Comparison of ENCODE assay signal across 7 mouse cellular contexts in genomic region chr3:134238621-134239310, GRCm38 (mm10). TPM values are rescaled to one million over a fixed set of nuclear protein-coding genes. Genes with fewer than 3 reads are reported as not detected.
DNase-seq lines count a peak whose midpoint lies in the region; ATAC-seq and TF ChIP-seq lines count a peak whose summit lies in the region.

No protein-coding gene starts in this region.

- peaks cover 19% of the 10 kb centered on the region for H3K27me3 ChIP-seq in ES-Bruce4 (ENCODE audit: control insufficient read depth, insufficient read depth, low read length, poor library complexity, severe bottlenecking)
- no peaks in the 10 kb centered on the region for H3K27me3 ChIP-seq in forebrain, embryonic 10.5 days (ENCODE audit: poor library complexity, severe bottlenecking)
- H3K27me3 ChIP-seq in hindbrain, embryonic 13.5 days = no peaks in the 10 kb centered on the region
- peaks cover 51% of the 10 kb centered on the region for H3K27me3 ChIP-seq in liver, postnatal 0 days (ENCODE audit: insufficient read depth, low read length)
- H3K27me3 ChIP-seq in small intestine, adult 2 months (ENCODE audit: control insufficient read depth, insufficient read depth, low read length) = peaks cover 16% of the 10 kb centered on the region

- H3K9ac ChIP-seq in ES-Bruce4 (ENCODE audit: low read depth, poor library complexity, severe bottlenecking) = peak overlapping the region; percentile 78; the same call in 1 of the 2 replicates
- H3K9ac ChIP-seq in hindbrain, embryonic 13.5 days = peak overlapping the region; percentile 90
- no peak overlapping the region for H3K9ac ChIP-seq in liver, postnatal 0 days (replicated peaks)

- TF ChIP-seq CTCF in ES-Bruce4 (IDR thresholded peaks at IDR 0.05; ENCODE audit: low read depth, low read length) = no peak
- TF ChIP-seq CTCF in liver, postnatal 0 days (IDR thresholded peaks at IDR 0.05; ENCODE audit: low read depth) = no peak
- no peak for TF ChIP-seq CTCF in small intestine, adult 2 months (IDR thresholded peaks at IDR 0.05; ENCODE audit: extremely low read depth, insufficient read length, insufficient replicate concordance, low read depth, low read length)

- TF ChIP-seq POLR2A in ES-Bruce4 (IDR thresholded peaks at IDR 0.05; ENCODE audit: insufficient read depth, low read length) = no peak
- TF ChIP-seq POLR2A in small intestine, adult 2 months (IDR thresholded peaks at IDR 0.05; ENCODE audit: low read depth, low read length) = no peak

- H3K4me1 ChIP-seq in ES-Bruce4 (ENCODE audit: control insufficient read depth, insufficient read depth, low read length) = no peaks in the 10 kb centered on the region
- H3K4me1 ChIP-seq in forebrain, embryonic 10.5 days = peaks cover 74% of the 10 kb centered on the region
- H3K4me1 ChIP-seq in hindbrain, embryonic 13.5 days (replicated peaks) = peaks cover 34% of the 10 kb centered on the region
- H3K4me1 ChIP-seq in liver, postnatal 0 days (ENCODE audit: insufficient read depth) = peaks cover 12% of the 10 kb centered on the region
- H3K4me1 ChIP-seq in small intestine, adult 2 months (ENCODE audit: control insufficient read depth, insufficient read depth, insufficient read length, low read length) = peaks cover 2% of the 10 kb centered on the region; the same call in 1 of the 2 replicates

- no peaks in the 10 kb centered on the region for H3K36me3 ChIP-seq in ES-Bruce4 (ENCODE audit: control insufficient read depth, insufficient read depth, low read length, poor library complexity, severe bottlenecking)
- peaks cover 12% of the 10 kb centered on the region for H3K36me3 ChIP-seq in forebrain, embryonic 10.5 days (replicated peaks)
- H3K36me3 ChIP-seq in hindbrain, embryonic 13.5 days = no peaks in the 10 kb centered on the region
- no peaks in the 10 kb centered on the region for H3K36me3 ChIP-seq in liver, postnatal 0 days (replicated peaks; ENCODE audit: insufficient read depth, low read length)
- no peaks in the 10 kb centered on the region for H3K36me3 ChIP-seq in small intestine, adult 2 months (ENCODE audit: control insufficient read depth, insufficient read depth, low read length)

- peak overlapping the region; percentile 68 for H3K4me3 ChIP-seq in ES-Bruce4 (ENCODE audit: low read depth, low read length)
- peak overlapping the region; percentile 80 for H3K4me3 ChIP-seq in forebrain, embryonic 10.5 days
- H3K4me3 ChIP-seq in hindbrain, embryonic 13.5 days = peak overlapping the region; percentile 68
- H3K4me3 ChIP-seq in liver, postnatal 0 days (ENCODE audit: low read depth, low read length) = peak overlapping the region; percentile 50
- H3K4me3 ChIP-seq in small intestine, adult 2 months (ENCODE audit: low read depth, low read length) = peak overlapping the region; percentile 67

- H3K4me2 ChIP-seq in hindbrain, embryonic 13.5 days = peak overlapping the region; percentile 62
- H3K4me2 ChIP-seq in liver, postnatal 0 days (ENCODE audit: low read depth, low read length) = peak overlapping the region; percentile 85

- peak; percentile 27 for DNase-seq in adrenal gland, postnatal 10 days
- DNase-seq in forebrain, embryonic 10.5 days (ENCODE audit: extremely low spot score, low spot score) = peak; percentile 77
- peak; percentile 13 for DNase-seq in liver, postnatal 0 days

- H3K27ac ChIP-seq in ES-Bruce4 (ENCODE audit: insufficient read depth, low read length) = no peak overlapping the region
- peak overlapping the region; percentile 97 for H3K27ac ChIP-seq in forebrain, embryonic 10.5 days
- H3K27ac ChIP-seq in hindbrain, embryonic 13.5 days = peak overlapping the region; percentile 99
- H3K27ac ChIP-seq in liver, postnatal 0 days (ENCODE audit: low read depth) = no peak overlapping the region
- no peak overlapping the region for H3K27ac ChIP-seq in small intestine, adult 2 months (ENCODE audit: insufficient read depth, low read depth, low read length)

- TF ChIP-seq EP300 in ES-Bruce4 (IDR thresholded peaks at IDR 0.05; ENCODE audit: insufficient read depth, low read depth, low read length) = no peak
- TF ChIP-seq EP300 in liver, postnatal 0 days (IDR thresholded peaks at IDR 0.05; ENCODE audit: low read depth) = no peak

- no peaks in the 10 kb centered on the region for H3K9me3 ChIP-seq in ES-Bruce4 (replicated peaks; ENCODE audit: control insufficient read depth, insufficient read depth, low read length, poor library complexity, severe bottlenecking)
- no peaks in the 10 kb centered on the region for H3K9me3 ChIP-seq in forebrain, embryonic 10.5 days
- H3K9me3 ChIP-seq in hindbrain, embryonic 13.5 days = no peaks in the 10 kb centered on the region
- H3K9me3 ChIP-seq in liver, postnatal 0 days (ENCODE audit: low read length) = no peaks in the 10 kb centered on the region

- under 1% methylated on average over 14 of the region's 14 CpGs for WGBS in forebrain, embryonic 10.5 days
- WGBS in hindbrain, embryonic 13.5 days = under 1% methylated on average over 14 of the region's 14 CpGs
- 5% methylated on average over 14 of the region's 14 CpGs for WGBS in liver, postnatal 0 days (ENCODE audit: insufficient replicate concordance)
- 11% methylated on average over 14 of the region's 14 CpGs for WGBS in small intestine, adult 2 months

- ATAC-seq in hindbrain, embryonic 13.5 days (ENCODE audit: low FRiP score) = peak; percentile 19
- ATAC-seq in liver, postnatal 0 days = no peak
- no peak for ATAC-seq in activated CD4-positive, CD25-positive, alpha-beta regulatory T cell, adult 4 months

RNA-seq across cellular contexts. Expression of gene Cxxc4, which starts 2.5 kb away (rescaled TPM):
- 2.1 and 2.9 TPM in 2 replicates for polyA plus RNA-seq in ES-Bruce4 (2011; ENCODE audit: insufficient read depth, insufficient read length, low read depth, missing spikeins)
- total RNA-seq in adrenal gland, postnatal 10 days (2021) = 1 to 10 TPM; 4.6 to 8.5 TPM
- polyA plus RNA-seq in forebrain, embryonic 10.5 days (2016; fragmentation: Nextera tagmentation; extraction: Ambion mirVana) = 12.0 and 13.2 TPM in 2 replicates
- polyA plus RNA-seq in hindbrain, embryonic 13.5 days (2015; fragmentation: Nextera tagmentation; extraction: Ambion mirVana) = 28.7 and 28.8 TPM in 2 replicates
- 0.13 and 0.25 TPM in 2 replicates for polyA plus RNA-seq in liver, postnatal 0 days (2015; fragmentation: Nextera tagmentation; extraction: Ambion mirVana)
- 0.37 and 0.79 TPM in 2 replicates for polyA plus RNA-seq in small intestine, adult 2 months (2012; rRNA removed)
- under 1 TPM in 1 of 2 experiments, not detected in 1; 0.19 TPM for polyA plus RNA-seq in activated CD4-positive, CD25-positive, alpha-beta regulatory T cell, adult 4 months (2017; shearing (Covaris generic))

Comparison
In these comparisons a context has a peak if more than half of its experiments do, and no peak if none do; other contexts are left out.
1. H3K27ac ChIP-seq: peak in forebrain, embryonic 10.5 days (single experiment) and hindbrain, embryonic 13.5 days (single experiment); none in ES-Bruce4 (single experiment), liver, postnatal 0 days (single experiment) and small intestine, adult 2 months (single experiment).
2. DNase-seq: peak in every context shown above with its lines; median percentile 77 in forebrain, embryonic 10.5 days; 27 in adrenal gland, postnatal 10 days; 13 in liver, postnatal 0 days.
3. Peak in every context shown above with its lines, with median percentiles within 50 percentile points of each other: H3K4me3 ChIP-seq.